Mouse (Mus musculus) kidney, embryonic 14.5 days (tissue): ENCODE measurements at regions not wholly inside any gene's neighbourhood (a gene's known extent, or its start where the extent isn't known, plus 50 kb on each side); places are given as distances from the start of the nearest gene placed in this dataset.

ENCODE experiments used
- ATAC-seq: fragments of 200-750 bp; cut with Nextera tagmentation; 2 replicates; pipeline ENCODE4 v1.8.0; 2017; ENCODE audit warnings: moderate number of reproducible peaks, mild to moderate bottlenecking, moderate TSS enrichment, moderate library complexity; ENCODE audit not compliant: low FRiP score, low TSS enrichment
- H3K27ac ChIP-seq: fragments of 300-500 bp; sonication (generic); 2 replicates; pipeline ENCODE4 v1.5.1; 2014; ENCODE audit warnings: low read depth, mild to moderate bottlenecking, low read length, moderate library complexity, mixed read lengths
- H3K27me3 ChIP-seq: fragments of 300-500 bp; sonication (generic); 2 replicates; pipeline ENCODE4 v1.6.1; 2014; ENCODE audit warnings: mild to moderate bottlenecking, low read length; ENCODE audit not compliant: control insufficient read depth, insufficient read depth
- H3K36me3 ChIP-seq: fragments of 300-500 bp; sonication (generic); 2 replicates; pipeline ENCODE4 v1.6.1; 2014; ENCODE audit warnings: low read length, mixed read lengths; ENCODE audit not compliant: control insufficient read depth, insufficient read depth
- H3K4me1 ChIP-seq: fragments of 300-500 bp; sonication (generic); 2 replicates; pipeline ENCODE4 v1.6.1; 2014; ENCODE audit warnings: low read length, mixed read lengths; ENCODE audit not compliant: control insufficient read depth, insufficient read depth
- H3K4me2 ChIP-seq: fragments of 300-500 bp; sonication (generic); replicated peaks from 2 replicates; pipeline ENCODE4 v1.6.1; 2014; ENCODE audit warnings: low read depth, mild to moderate bottlenecking, low read length
- H3K4me3 ChIP-seq: fragments of 300-500 bp; sonication (generic); 2 replicates; pipeline ENCODE4 v1.5.1; 2014; ENCODE audit warnings: mild to moderate bottlenecking, low read length
- H3K9ac ChIP-seq: fragments of 300-500 bp; sonication (generic); 2 replicates; pipeline ENCODE4 v1.6.1; 2014; ENCODE audit warnings: low read depth, mild to moderate bottlenecking, low read length, moderate library complexity
- H3K9me3 ChIP-seq: fragments of 300-500 bp; sonication (generic); 2 replicates; pipeline ENCODE4 v1.6.1; 2016; ENCODE audit warnings: low read length; ENCODE audit not compliant: control insufficient read depth
- WGBS: fragments of 180-500 bp; shearing (Covaris S2); extraction: QIAGEN DNeasy Blood & Tissue Kit; methylation state at CpG from one replicate; pipeline ENCODE4 v1.1.7; 2014; 5-methylcytosine and 5-hydroxymethylcytosine counted together

DNA sequence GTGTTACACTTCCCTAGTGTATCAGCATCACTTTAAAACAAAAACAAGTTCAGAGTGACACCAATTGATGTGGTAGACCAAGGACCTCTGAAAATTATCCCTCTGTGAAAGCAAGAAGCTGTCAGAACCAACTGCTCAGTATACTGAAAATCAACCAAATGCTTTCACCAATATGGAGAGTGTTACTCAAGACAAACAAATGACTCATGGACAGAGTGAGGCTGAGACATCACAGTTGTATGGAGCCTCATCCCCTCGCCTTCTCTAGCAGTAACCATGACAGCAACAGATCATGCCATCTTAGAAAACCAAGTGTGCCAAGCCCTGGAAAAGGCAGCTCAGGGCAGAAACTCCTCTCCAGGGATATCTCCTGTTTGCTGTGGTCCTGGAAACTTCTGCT, 267.3 kb upstream of the F930015N05Rik start:
- Histone ChIP-seq H3K36me3 (no peaks in the 10 kb centered on the region), H3K4me2 (no peak overlapping the region), H3K9ac (no peak overlapping the region), H3K27ac (no peak overlapping the region), H3K4me1 (no peaks in the 10 kb centered on the region), H3K27me3 (no peaks in the 10 kb centered on the region), H3K4me3 (no peak overlapping the region), H3K9me3 (no peaks in the 10 kb centered on the region)
- no peak for ATAC-seq
- 75% methylated on average over 1 of the region's 1 CpGs for WGBS

GRCm38 (mm10) chr11:64711801-64712200, 267.0 kb upstream of the Elac2 start:
- H3K27me3 ChIP-seq = no peaks in the 10 kb centered on the region
- H3K4me3 ChIP-seq = no peak overlapping the region
- H3K4me2 ChIP-seq = no peak overlapping the region
- 70% methylated on average over 2 of the region's 2 CpGs for WGBS
- no peak for ATAC-seq
- H3K9me3 ChIP-seq = no peaks in the 10 kb centered on the region
- no peaks in the 10 kb centered on the region for H3K36me3 ChIP-seq
- H3K9ac ChIP-seq = no peak overlapping the region
- H3K27ac ChIP-seq = no peak overlapping the region
- no peaks in the 10 kb centered on the region for H3K4me1 ChIP-seq

GRCm38 (mm10) chr11:64715182-64715581, 263.7 kb upstream of the Elac2 start:
- no peak for ATAC-seq
- Histone ChIP-seq H3K4me3 (no peak overlapping the region), H3K4me1 (no peaks in the 10 kb centered on the region), H3K9ac (no peak overlapping the region), H3K36me3 (no peaks in the 10 kb centered on the region), H3K27ac (no peak overlapping the region), H3K27me3 (peaks cover 6% of the 10 kb centered on the region), H3K4me2 (no peak overlapping the region), H3K9me3 (no peaks in the 10 kb centered on the region)
- WGBS = 70% methylated on average over 1 of the region's 1 CpGs

GRCm38 (mm10) chr11:64718316-64719085, 260.3 kb upstream of the Elac2 start:
- Histone ChIP-seq H3K4me1 (peaks cover 4% of the 10 kb centered on the region; the same call in 1 of the 2 replicates), H3K9ac (no peak overlapping the region), H3K27me3 (peaks cover 6% of the 10 kb centered on the region), H3K4me2 (no peak overlapping the region), H3K9me3 (no peaks in the 10 kb centered on the region), H3K36me3 (no peaks in the 10 kb centered on the region), H3K4me3 (no peak overlapping the region), H3K27ac (no peak overlapping the region)
- WGBS = 14% methylated on average over 5 of the region's 5 CpGs
- ATAC-seq = no peak

DNA sequence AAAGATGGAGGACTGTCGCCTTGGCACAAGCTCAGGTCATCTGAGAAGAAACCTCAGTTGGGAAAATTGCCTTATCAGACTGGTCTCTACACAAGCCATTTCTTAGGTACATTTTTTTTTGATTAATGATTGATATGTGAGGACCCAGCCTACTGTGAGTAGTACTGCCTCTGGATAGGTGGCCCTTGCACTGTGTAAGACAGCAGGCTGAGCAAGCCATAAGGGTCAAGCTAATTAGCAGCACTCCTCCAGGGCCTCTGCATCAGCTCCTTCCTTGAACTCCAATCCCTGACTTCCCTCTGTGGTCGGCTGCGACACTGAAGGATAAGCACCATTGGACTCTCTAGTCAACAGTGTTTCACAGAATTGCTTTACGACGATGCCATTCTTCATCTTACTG, 252.6 kb upstream of the Elac2 start:
- ATAC-seq = no peak
- Histone ChIP-seq H3K4me3 (no peak overlapping the region), H3K9ac (no peak overlapping the region), H3K36me3 (no peaks in the 10 kb centered on the region), H3K27ac (no peak overlapping the region), H3K4me2 (no peak overlapping the region), H3K27me3 (no peaks in the 10 kb centered on the region), H3K9me3 (no peaks in the 10 kb centered on the region), H3K4me1 (peaks cover 4% of the 10 kb centered on the region; the same call in 1 of the 2 replicates)
- 69% methylated on average over 5 of the region's 5 CpGs for WGBS

DNA sequence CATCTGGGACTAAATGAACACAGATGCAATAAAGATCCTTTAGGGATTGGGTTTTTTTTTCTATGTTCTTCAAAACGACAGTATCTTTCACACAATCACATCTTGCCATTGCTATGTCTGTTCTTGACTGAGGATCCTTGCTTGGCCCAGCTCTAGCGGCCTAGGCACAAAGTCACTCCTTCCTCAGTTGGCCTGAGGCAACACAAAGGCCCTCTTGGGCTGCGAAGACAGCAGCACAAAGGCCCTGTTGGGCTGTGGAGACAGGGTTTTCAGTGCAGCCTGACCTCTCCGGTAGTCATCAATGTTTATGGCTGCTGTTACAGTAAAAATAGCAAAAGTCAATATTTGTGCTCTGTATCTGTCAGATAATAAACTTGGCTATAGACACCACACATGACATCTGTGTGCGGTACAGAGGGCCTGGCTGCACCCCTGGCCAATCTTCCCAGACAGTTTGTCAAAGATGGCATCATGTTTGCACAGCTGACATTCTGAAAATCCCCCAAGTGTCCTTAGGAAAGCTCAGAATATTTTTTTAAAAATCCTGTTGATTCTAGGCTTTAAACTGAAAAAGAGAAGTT, 250.9 kb upstream of the Elac2 start:
- Histone ChIP-seq H3K4me3 (no peak overlapping the region), H3K4me2 (no peak overlapping the region), H3K9me3 (no peaks in the 10 kb centered on the region), H3K27me3 (no peaks in the 10 kb centered on the region), H3K27ac (no peak overlapping the region), H3K9ac (no peak overlapping the region), H3K4me1 (no peaks in the 10 kb centered on the region; the same call in 1 of the 2 replicates), H3K36me3 (no peaks in the 10 kb centered on the region)
- 54% methylated on average over 5 of the region's 5 CpGs for WGBS
- no peak for ATAC-seq

DNA sequence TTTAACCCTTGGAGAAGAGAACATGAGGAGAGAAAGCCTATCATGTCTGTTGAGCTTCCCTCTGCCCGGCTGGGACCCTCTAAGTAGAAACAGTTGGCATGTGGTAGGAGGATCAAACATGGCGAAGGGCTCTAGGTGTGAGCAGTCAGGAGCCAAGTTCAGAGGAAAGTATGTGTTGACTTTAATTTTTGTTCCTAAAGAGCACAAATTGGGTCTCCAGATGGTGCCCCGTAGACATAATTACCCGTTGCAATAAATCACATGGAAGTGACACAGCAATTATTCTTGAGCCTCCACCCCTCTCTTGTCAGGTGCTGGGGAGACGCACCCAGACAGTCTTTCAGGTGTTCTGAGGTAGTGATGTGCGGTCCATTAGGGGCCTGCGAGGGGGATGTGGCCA, 239.9 kb upstream of the Elac2 start:
- ATAC-seq = no peak
- no peak overlapping the region for H3K4me3 ChIP-seq
- H3K4me1 ChIP-seq = no peaks in the 10 kb centered on the region
- H3K9me3 ChIP-seq = no peaks in the 10 kb centered on the region
- no peak overlapping the region for H3K4me2 ChIP-seq
- WGBS = 55% methylated on average over 7 of the region's 7 CpGs
- no peak overlapping the region for H3K9ac ChIP-seq
- no peaks in the 10 kb centered on the region for H3K27me3 ChIP-seq
- H3K27ac ChIP-seq = no peak overlapping the region
- H3K36me3 ChIP-seq = no peaks in the 10 kb centered on the region

DNA sequence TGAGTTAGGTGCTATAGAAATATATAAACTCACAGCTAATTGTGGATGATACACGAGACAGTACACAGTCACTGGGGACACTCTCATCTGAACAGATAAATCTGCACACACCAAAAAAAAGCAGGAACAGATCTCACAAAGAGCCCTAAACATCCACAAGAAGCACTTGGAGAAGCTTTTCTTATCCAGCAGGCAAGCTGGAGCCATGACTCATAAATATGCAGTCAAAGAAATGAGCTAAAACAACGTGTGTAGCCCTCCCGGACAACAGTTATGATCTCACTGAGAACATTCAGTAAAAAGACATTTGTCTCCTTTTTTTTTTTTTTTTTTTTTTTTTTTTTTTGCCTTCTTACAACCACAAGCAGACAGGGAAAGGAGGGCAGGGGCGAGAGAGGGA, 235.1 kb upstream of the Elac2 start:
- ATAC-seq = no peak
- Histone ChIP-seq H3K27me3 (no peaks in the 10 kb centered on the region), H3K36me3 (no peaks in the 10 kb centered on the region), H3K4me3 (no peak overlapping the region), H3K9me3 (no peaks in the 10 kb centered on the region), H3K4me2 (no peak overlapping the region), H3K27ac (no peak overlapping the region), H3K4me1 (no peaks in the 10 kb centered on the region), H3K9ac (no peak overlapping the region)
- WGBS = 65% methylated on average over 4 of the region's 4 CpGs

GRCm38 (mm10) chr11:64746146-64746545, 232.7 kb upstream of the Elac2 start:
- H3K4me2 ChIP-seq = no peak overlapping the region
- no peak for ATAC-seq
- H3K9ac ChIP-seq = no peak overlapping the region
- no peak overlapping the region for H3K27ac ChIP-seq
- H3K36me3 ChIP-seq = no peaks in the 10 kb centered on the region
- WGBS = 45% methylated on average over 6 of the region's 6 CpGs
- no peak overlapping the region for H3K4me3 ChIP-seq
- H3K4me1 ChIP-seq = no peaks in the 10 kb centered on the region
- no peaks in the 10 kb centered on the region for H3K9me3 ChIP-seq
- H3K27me3 ChIP-seq = no peaks in the 10 kb centered on the region
